Mouse (Mus musculus): ENCODE data around the gene Neu2.
A peak's percentile ranks its signal among the peaks of the same experiment; 100 is the strongest.

Neu2 gene

DNA sequence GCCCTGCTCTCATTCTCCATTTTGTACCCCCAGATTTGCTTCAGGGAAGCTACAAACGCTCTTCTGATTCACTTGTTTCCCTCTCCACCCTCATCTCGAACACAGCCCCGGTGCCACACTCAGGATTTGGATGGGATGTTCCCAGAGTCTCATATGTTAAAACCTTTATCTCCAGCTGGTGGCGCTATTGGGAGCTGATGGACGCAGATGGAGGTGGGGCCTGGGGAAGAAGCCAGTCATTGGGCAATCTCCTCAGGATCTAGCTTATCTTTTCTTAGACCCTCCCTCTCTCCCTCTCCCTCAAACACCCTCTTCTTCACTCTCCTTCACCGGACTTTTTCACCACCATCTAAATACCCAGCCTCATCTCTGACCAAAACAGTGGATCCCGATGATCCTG is 31.9 kb downstream of the Neu2 start:
- peak; percentile 36 for DNase-seq

- no peak for DNase-seq
Observed at GRCm38 (mm10) chr1:87551008-87551407, 41.3 kb downstream of the Neu2 start.

DNA sequence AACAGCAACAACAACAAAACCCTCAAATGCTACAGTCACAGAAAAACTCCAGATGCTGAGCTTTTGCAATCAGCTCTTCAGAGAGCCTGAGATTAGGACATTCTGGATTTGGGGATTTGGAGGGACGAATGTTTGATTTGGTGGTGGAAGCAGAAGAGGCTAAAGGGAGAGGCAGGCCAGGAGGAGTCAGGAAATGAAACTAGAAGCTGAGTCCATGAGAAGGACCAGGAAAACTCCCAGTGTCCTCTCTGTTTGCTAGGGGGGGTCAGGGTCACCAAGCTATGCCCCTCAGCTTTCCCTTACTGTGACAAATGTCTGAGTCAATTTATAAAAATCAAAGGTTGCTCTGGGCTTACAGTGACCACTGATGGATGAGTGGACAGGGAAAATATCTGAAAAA is 43.9 kb downstream of the Neu2 start:
- no peak for DNase-seq

GRCm38 (mm10) chr1:87562967-87563366 is 53.3 kb downstream of the Neu2 start:
- no peak for DNase-seq

DNA sequence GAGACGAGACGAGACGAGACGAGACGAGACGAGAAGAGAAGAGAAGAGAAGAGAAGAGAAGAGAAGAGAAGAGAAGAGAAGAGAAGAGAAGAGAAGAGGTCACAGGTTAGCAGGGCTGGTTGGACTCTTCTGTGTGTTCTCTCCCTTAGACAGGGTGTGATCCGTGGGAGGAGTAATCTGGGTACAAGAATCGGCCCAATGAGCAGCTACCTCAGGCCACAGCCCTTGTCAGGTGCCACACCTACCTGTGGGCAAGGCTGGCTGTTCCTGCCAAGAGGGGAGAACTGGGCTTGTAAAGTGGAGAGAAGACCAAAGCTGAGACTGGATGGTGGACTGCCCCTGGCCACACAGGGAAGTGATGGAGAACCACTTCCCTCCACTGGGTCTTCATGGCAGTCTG is 56.1 kb downstream of the Neu2 start:
- no peak for DNase-seq

DNA sequence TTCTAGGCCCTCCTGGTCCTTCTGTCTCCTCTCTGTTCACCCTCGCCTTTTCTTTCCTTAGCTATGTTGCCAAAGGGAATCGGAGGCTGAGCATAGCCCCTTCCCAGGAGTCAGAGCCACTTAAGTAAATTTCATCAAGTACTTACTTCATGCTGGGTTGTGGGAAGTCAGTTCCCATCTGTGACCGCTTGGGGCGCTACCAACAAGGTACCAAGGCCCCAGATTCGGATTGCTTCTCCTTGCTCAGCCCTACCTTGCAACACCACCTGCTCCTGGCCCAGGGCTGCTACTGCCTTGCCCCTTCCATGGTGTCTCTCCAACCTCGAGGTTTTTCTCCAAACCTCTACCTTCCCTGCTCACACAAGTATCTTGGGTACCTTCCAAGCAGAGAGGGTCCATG is 58.7 kb downstream of the Neu2 start:
- peak; percentile 12 for DNase-seq

DNA sequence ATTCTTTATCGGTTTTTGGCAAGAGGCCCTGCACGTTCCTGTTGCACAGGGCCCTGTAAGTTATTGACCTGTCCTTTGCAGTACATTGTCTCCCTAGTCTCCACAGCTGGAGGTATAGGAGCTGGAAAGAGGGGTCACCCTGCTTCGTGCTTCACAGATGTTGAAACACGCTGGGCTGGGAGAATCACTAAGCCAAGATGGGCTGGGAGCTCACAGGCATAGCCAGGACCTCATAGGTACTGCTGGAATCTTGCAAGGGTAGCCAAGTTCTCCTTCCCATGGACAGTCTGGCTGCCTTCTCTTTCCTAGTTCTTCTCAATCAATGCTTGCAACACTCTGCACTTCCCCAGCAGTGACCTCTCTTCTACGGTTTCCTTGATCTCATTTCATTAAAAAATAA is 63.6 kb downstream of the Neu2 start:
- no peak for DNase-seq

GRCm38 (mm10) chr1:87573800-87574215 is 64.1 kb downstream of the Neu2 start, which contains the start of gene Ngef:
Ngef (minus strand) TSS chr1:87573870.
- DNase-seq, result no peak

GRCm38 (mm10) chr1:87574353-87574752 is 64.7 kb downstream of the Neu2 start:
- peak; percentile 10 for DNase-seq

GRCm38 (mm10) chr1:87574785-87575184 is 65.1 kb downstream of the Neu2 start:
- peak; percentile 15 for DNase-seq

DNA sequence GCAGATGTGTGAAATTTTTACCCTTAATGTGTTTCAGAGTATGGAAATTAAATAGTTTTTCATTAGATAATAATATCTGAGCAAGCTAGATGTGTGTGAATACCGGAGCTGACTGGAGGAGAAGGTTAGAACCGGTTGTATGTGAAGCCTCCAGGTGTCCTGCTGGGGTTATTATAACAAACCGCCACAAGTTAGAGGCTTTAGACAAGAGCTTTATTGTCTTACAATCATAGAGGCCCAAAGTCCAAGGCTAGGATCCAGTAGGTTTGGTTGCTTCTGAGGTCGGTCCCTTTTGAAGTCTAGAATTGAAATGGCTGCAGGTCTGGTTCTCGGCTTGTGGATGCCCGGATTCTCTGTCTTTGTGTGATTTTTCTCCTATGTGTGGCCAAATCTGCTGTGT is 69.3 kb downstream of the Neu2 start:
- no peak for DNase-seq

- DNase-seq, result no peak
Observed at GRCm38 (mm10) chr1:87580824-87581223, 71.1 kb downstream of the Neu2 start.

- no peak for DNase-seq
Observed at GRCm38 (mm10) chr1:87589162-87589561, 79.5 kb downstream of the Neu2 start.

DNA sequence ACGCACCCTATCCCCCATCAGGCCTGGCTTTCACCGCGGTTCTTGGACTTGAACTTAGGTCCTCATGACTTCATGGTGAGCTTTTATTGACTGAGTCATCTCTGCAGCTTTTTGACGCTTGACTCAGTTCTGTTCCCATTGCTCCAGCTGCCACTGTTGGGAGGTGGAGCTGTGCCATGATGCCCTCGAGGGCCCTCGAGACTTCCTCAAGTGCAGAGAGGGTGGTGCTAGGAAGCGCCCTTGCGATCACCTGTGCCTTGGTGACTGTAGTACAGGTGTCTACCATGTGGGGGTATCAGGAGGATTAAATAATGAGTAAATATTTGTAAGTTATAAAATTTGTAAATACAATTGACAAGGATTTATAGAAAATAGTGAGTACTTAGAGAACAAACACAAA is 80.3 kb downstream of the Neu2 start:
- no peak for DNase-seq

DNA sequence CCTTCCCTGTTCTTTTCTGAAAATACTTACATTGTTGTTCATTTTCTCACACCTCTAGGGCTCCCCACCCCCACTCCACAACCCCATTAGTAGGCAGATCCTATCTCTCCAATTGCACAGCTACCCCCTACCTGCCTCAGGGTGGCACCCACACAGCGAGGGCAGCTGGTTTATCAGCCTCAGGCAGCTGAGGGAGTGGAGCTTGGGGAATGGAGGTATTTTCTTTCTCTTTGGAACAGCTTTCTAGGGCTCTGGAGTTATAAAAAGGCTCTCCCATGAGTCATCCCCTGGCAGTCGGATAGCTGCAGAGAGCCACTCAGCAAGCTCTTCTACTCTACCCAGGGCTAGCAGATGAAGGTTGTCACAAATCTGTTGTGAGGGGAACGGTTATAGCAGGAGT is 84.6 kb downstream of the Neu2 start:
- peak; percentile 45 for DNase-seq

GRCm38 (mm10) chr1:87594671-87595070 is 85.0 kb downstream of the Neu2 start:
- no peak for DNase-seq

GRCm38 (mm10) chr1:87600533-87600932 is 90.8 kb downstream of the Neu2 start:
- DNase-seq, result no peak

DNA sequence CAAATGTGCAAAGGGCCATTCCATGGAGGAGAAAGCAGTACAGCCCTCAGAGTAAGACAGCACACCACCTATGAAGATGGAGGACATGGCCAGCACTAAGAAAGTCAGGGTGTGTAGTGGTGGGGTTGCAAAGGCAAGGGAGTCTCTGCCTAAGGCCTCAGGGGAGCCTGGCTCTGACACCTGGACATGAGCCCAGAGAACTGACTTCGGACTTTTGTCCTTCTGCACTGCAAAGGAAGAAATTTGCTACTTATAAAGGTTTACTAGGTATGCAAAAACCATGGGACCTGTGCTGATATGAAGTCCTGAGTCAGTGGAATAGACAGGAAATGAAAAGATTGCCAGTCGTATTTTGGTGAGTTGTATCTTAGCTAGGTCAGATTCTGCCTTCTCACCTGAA is 92.1 kb downstream of the Neu2 start:
- no peak for DNase-seq

GRCm38 (mm10) chr1:87603389-87603788 is 93.7 kb downstream of the Neu2 start:
- DNase-seq, result no peak

GRCm38 (mm10) chr1:87605296-87605695 is 95.6 kb downstream of the Neu2 start:
- DNase-seq, result no peak

DNA sequence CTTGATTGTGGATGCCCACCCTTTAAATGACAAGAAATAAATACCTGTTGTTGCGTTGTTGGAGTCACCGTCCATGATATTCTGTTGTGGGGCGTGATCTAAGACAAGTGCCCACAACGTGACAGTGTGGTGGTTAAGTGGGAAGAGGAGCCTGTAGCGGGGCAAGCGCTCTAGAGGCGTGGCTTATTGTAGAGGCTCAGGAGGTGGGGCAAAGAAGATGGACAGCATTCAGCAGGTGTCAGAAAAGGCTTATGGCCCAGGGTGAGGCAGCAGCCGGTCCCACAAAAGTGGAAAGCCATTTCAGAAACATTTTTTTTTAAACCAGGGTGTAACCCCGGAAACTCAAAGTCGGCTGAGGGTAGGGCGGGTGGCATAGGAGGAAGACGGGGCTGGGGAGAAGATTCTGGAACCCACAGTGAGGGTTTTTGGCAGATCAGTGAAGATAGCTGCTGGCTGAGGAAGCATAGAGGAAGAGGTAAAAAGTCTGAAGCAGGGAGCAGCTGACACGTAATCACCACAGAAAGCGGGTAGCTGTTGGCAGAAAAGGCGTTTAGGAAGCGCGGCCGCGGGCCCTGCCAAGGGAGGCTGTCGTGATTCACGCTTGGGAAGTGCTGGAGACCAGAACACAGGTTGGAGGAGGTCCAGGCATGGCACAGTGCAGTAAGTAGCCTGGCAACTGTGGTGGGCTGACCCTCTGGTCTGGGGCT is 97.8 kb downstream of the Neu2 start:
- DNase-seq, result peak; percentile 69

DNA sequence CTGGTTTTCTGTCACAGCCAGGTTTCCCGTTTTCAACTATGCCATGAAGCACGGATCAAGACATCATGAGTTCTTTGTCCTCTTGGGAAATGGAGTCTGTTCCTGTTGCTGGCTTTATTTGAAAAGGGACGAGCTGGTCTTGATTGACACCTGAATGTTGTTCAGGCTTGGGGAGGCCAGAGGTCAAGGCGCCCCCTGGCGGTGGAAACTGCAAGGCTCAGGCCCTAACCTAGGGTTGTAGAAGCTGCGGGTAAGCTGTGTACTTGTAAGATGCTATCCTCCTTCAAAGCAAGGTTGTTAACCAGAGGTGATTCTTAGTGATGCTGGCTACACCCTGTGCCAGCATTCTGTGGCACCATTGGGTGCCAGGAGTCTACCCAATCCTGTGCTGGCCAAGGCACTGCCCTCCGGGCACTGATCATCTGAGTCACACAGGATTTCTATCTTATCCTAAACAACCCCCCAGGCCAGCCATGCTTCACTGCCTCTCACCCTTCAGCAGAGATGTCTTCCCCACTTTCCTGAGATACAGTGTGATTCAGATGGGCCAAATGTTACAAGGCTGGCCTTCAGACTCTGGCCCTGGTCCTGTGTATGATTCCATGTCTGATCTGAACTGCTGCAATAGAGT is 98.8 kb downstream of the Neu2 start:
- peak; percentile 64 for DNase-seq

GRCm38 (mm10) chr1:87614576-87615295 is 105.0 kb downstream of the Neu2 start:
- no peak for DNase-seq

- no peak for DNase-seq
Observed at GRCm38 (mm10) chr1:87620211-87620668, 110.6 kb downstream of the Neu2 start, which contains the start of gene Inpp5d. Inpp5d (plus strand) TSS chr1:87620312.
